Mouse (Mus musculus): ENCODE measurements around the gene Krt15. TPM values are rescaled to one million over a fixed set of nuclear protein-coding genes. Genes with fewer than 3 reads are reported as not detected.

The Krt15 gene
- polyA plus RNA-seq (2015; fragmentation: Nextera tagmentation; extraction: Ambion mirVana): 5.2 and 35.5 TPM in 2 replicates

DNA sequence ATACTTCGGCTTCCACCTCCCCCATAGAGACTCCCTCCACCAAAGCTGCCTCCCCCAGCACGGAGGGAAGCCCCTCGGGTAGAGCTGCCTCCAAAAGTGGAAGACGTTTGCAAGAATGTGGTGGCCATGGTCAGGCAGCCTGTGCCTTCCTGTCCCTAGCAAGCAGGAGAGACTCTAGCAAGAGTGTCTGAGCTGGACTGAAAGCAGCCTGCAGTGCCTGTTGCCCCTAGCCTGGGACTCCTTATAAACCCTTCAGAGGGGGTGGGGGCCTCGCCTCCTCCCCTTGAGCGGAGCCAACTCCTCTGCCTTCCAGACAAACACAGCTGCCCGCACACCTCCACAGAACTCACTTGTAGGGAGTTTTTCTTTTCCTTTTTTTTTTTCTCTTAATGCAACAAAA, at the start of gene Krt15:
Gene Krt15 (minus strand): TSS at position 198 of the 400 bp plus-strand sequence.
- DNase-seq (ENCODE audit: low spot score): no peak

- DNase-seq (ENCODE audit: low spot score): no peak
Observed at GRCm38 (mm10) chr11:100181725-100182124, 46.0 kb upstream of the Krt15 start.

DNA sequence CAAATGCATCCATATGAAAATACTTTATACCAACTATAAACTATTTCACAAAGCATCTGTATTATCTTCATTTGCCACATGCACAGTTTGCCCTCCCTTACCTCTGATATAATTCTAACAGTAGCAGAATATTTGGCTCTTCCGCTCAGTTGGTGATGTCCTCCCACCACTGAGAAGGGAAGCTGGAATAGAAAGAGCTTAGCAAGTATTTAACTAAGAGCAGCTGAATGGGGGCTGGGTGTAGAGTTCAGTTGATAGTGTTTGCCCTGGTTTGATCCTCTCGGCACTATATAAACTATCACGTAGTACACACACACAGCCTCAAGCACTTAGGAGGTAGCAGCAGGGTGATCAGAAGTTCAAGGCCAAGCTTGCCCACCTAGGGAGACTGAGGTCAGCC, 43.5 kb upstream of the Krt15 start:
- DNase-seq (ENCODE audit: low spot score): no peak

- no peak for DNase-seq (ENCODE audit: low spot score)
Observed at GRCm38 (mm10) chr11:100178307-100178706, 42.6 kb upstream of the Krt15 start.

- DNase-seq (ENCODE audit: low spot score): no peak
Observed at GRCm38 (mm10) chr11:100176791-100177190, 41.1 kb upstream of the Krt15 start.

DNA sequence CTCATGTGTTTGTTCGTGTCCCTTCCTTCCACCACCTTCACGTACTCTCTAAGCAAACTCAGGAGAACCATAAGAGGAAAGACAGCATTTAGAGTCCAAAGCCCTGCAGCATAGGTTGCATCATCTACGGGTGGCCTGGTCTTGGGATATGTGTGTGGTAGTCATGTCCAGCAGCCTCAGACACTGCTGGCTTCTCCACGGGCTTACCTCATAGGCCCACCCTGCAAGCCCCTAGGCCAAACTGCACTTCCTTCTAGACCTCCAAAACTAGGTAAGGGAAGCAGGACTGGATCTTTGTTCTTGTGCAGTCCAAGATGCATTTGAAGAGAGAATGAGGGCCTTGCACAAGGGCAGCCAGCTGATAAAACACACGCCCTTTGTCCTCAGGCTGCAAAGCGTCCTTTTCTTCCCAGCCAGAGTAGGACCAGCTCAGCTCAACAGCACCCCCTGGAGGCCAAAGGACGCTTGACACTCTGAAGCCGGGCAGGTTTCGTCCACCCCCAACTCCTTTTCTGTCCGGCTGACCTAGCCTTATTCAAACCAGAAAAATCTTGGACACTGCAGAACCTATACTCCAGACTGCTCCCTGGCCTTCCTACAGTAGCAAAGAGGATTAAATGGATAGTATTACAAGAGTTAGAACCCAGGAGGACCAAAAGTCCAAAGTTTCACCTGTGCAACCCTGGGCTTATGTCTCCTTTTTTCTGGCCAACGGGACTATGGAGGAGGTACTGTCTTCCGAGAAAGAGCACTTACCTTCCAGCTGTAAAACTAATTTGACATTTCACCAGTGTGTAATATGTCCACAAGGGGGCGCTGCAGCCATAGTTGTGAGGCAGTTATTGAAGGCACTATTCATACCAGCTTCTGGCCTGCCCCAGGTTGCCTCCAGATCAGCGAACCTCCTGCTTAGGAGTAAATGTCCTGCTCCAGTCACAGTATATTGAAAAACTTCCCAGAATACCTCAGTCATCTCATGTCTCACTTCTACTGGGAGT, 33.3 kb upstream of the Krt15 start:
- DNase-seq (ENCODE audit: low spot score): peak; percentile 48

- no peak for DNase-seq (ENCODE audit: low spot score)
Observed at GRCm38 (mm10) chr11:100168071-100168470, 32.3 kb upstream of the Krt15 start.

DNA sequence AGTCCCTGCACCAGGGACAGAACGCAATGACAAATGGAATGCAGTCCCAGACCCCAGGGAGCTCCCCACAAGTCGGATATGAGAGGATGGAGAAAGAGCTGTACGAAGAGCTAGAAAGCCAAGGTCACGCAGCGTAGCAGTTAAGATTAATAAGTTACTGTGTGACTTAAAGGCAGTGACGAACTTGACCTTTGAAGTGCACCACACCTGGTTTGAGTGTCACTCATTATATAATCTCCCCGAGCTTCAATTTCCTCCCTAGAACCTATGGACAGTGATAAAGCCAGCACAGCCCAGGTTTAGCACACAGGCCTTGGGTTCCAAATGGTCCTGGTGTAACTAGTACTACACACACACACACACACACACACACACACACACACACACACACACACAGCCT, 28.7 kb upstream of the Krt15 start:
- no peak for DNase-seq (ENCODE audit: low spot score)

DNA sequence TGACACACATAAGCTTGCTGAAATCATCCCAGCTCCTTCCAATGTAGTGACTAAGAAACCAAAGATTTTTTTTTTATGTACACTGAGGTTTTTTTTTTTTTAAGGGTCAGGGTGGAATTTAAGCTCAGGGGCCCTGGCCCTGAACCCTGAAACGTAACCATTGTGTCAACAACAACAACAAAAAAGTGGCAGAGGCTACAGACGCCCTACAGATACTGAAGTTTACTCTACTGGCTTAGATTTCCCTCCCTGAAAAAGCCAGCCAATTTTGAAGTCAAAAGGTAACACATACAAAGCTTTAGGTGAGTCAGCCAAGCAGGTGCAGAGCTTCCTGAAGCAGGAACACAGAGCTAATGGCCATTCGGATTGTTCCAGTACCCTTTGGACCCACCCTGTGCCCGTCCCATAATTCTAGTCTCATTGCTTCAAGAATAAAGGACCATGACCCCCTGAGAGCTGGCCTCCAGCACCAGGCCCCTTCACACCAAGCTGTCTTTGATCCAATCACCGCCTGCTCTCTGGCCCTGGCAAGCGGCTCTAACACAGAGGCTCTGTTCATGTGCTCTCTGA, 22.3 kb upstream of the Krt15 start:
- DNase-seq (ENCODE audit: low spot score): no peak

- DNase-seq (ENCODE audit: low spot score): no peak
Observed at GRCm38 (mm10) chr11:100157331-100157730, 21.6 kb upstream of the Krt15 start.

- DNase-seq (ENCODE audit: low spot score): no peak
Observed at GRCm38 (mm10) chr11:100155497-100156255, 19.9 kb upstream of the Krt15 start.

DNA sequence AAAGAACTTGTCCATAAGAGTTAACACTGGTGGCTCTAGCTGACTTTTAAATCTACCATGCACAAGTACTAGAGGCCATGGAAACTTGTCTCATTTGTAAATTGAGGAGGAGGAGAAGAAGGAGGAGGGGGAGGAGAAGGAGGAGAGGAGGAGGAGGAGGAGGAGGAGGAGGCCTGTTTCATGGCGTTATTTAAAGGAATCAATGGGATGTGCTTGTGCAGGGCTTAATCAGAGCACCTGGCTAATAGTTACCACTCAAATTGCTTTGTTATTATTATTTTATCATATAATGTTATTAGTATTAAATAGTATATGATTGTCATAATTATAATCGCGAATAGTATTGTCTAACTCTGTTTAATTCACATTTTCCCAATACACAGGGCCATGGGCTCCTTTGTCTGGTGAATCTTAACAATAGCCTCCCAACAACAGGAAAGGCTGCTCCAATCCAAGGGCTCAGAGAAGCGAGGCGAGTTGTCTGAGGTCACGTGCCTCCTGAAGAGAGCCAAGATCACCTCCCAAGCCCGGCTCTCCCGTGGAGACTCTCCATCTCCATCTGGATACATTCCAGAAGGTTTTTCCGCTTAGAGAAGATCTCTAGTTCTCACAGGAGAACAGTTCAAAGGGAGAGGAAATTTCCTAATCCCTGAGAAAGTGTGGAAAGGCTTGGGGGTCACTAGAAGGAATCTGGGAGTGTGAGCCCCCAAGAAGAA, 13.0 kb upstream of the Krt15 start, which contains the start of gene Krt19:
Gene Krt19 (minus strand): TSS at position 51 of the 716 bp plus-strand sequence.
- DNase-seq (ENCODE audit: low spot score): no peak

- DNase-seq (ENCODE audit: low spot score): no peak
Observed at GRCm38 (mm10) chr11:100147566-100148353, 12.0 kb upstream of the Krt15 start.

- no peak for DNase-seq (ENCODE audit: low spot score)
Observed at GRCm38 (mm10) chr11:100145858-100146560, 10.3 kb upstream of the Krt15 start.

DNA sequence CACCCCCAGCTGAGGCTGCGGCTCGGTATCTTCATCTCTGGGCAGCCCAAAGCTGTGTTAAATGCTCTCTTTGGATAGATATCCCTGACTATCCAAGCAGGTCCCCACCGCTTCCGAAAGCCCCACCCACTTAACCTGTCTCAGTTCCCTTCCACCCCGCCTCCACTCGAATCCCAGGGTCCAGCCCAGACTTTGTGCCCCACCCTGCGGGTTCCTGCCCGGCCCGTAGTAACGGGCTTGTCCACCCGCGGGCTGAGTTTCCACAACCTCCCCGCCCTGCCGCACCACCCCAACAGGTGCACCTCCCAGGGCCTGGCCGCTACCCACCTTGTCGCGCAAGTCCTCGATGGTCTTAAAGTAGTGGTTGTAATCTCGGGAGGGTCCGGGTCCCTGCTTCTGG, 9.4 kb upstream of the Krt15 start:
- no peak for DNase-seq (ENCODE audit: low spot score)

DNA sequence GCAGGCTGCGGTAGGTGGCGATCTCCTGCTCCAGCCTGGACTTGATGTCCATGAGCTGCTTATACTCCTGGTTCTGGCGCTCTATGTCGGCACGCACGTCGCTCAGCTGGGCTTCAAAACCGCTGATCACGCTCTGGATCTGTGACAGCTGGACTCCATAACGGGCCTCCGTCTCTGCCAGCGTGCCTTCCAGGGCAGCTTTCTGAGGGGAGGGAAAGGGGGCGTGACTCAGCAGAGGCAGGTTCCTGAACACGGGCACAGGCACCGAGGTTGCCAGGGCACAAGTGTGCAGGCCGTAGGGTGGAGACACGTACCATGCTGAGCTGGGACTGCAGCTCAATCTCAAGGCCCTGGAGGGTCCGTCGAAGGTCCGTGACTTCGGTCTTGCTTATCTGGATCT, 5.2 kb upstream of the Krt15 start:
- no peak for DNase-seq (ENCODE audit: low spot score)

DNA sequence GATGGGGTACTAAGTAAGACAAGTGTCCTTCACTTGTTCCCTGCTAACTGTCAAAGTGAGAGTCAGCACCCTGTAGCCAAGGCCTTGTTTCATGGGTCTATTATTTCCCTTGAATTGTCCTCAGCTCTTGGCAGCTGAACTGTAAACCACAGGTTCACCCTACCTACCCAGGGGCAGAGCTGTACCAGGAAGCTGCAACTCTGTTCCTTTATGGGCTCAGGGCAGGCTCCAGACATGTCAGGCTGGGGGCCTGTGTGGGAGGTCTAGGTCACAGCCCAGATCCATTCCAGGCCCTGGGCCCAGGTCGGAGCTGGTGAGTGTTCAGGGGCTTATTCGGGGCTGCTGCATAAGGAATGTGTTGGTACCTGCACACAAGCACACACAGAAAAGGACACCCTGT, 3.7 kb upstream of the Krt15 start:
- DNase-seq (ENCODE audit: low spot score): no peak

GRCm38 (mm10) chr11:100138809-100139208, 3.1 kb upstream of the Krt15 start:
- DNase-seq (ENCODE audit: low spot score): no peak

GRCm38 (mm10) chr11:100137693-100138092, 2.0 kb upstream of the Krt15 start:
- DNase-seq (ENCODE audit: low spot score): no peak

DNA sequence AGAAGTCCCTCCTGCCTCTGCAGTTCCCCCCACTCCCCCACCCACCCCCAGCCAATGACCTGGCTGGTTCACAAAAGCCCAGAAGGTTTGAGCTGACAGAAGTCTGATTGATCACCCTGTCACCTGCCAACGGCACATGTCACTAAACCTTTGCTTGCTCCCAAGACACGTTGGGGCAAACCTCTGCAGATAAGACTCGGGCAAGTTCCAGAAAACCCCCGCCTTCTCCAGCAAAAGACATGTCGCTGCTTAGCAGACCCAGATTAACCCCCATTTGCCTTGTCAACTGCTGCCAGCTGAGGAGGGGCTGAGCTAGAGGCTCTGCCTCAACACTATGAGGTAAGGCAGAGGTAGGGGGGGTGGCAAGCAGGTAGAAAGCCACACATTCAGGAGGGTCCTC, 831 bp upstream of the Krt15 start:
- DNase-seq (ENCODE audit: low spot score): no peak

Data from thymus, postnatal 0 days (tissue).